Mouse (Mus musculus): ENCODE data around the gene Foxa1.

DNA sequence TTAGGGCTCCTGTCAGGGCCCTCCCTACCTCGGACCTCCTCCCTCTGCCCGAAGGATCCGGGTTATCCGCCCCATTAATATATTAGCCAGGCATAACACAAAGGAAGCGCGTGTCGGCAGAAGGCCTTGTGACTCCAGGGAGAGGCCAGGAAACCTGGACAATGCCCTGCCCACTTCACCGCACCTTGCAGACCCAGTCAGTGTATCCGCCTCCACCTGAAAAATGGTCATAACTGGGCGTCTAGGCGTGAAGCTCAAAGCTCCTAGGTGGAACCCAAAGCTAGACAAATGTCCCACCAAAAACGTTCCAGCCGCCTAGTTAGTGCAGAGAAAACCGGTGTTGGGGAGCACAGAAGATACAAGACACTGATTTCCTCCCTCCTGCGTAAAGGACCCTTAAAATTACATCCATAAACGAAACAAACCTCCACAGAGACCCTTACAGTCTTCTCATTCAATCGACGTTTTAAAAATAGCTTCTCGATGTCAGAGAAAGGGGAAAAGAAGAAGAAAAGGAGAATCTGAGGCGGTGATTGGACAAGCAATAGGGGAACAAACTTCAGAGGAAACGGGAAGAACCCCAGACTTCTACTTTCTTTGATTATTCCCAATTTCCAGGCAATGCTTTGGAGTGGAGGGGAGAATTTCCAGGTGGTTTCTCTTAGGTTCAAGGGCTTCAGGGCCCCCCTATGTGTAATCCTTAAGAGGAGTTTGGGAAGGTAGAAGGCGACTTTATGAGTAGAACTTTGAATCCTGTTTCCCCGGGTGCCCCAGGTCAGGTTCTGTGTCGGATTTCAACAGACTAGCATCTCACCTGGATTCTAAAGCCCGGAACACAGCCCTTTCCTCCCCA lies 10.4 kb downstream of the Foxa1 start:
- TF ChIP-seq CTCF (IDR thresholded peaks at IDR 0.05; ENCODE audit: low read depth) (no peak), EP300 (optimal IDR thresholded peaks at IDR 0.05) (no peak)

Data from stomach, postnatal 0 days (tissue).